Mouse (Mus musculus): Measurements from ENCODE around the gene Rassf5. TPM values are rescaled to one million over a fixed set of nuclear protein-coding genes. Genes with fewer than 3 reads are reported as not detected.

Gene Rassf5
- total RNA-seq, 2 experiments from 2014 or later: 0.35 to 1.2 TPM

GRCm38 (mm10) chr1:131212956-131213355 is 32.1 kb downstream of the Rassf5 start:
- no peak for DNase-seq
- intact Hi-C loops (cut with DNase I): no loop called here

- no peak for DNase-seq
- intact Hi-C loops (cut with DNase I): no loop called here
Measured at GRCm38 (mm10) chr1:131211655-131212054, 33.4 kb downstream of the Rassf5 start.

GRCm38 (mm10) chr1:131209971-131210426 is 35.1 kb downstream of the Rassf5 start:
- intact Hi-C loops (cut with DNase I): no loop called here
- no peak for DNase-seq

- intact Hi-C loops (cut with DNase I): no loop called here
Measured at GRCm38 (mm10) chr1:131208800-131209199, 36.3 kb downstream of the Rassf5 start.

GRCm38 (mm10) chr1:131208081-131208480 is 37.0 kb downstream of the Rassf5 start:
- intact Hi-C loops (cut with DNase I): no loop called here
- no peak for DNase-seq

More at GRCm38 (mm10) chr1:131208800-131209199, 36.3 kb downstream of the Rassf5 start:
- no peak for DNase-seq

GRCm38 (mm10) chr1:131207531-131207930 is 37.5 kb downstream of the Rassf5 start:
- DNase-seq: peak; percentile 46 to 61
- intact Hi-C loops (cut with DNase I): no loop called here

- no peak for DNase-seq
- intact Hi-C loops (cut with DNase I): no loop called here
Measured at GRCm38 (mm10) chr1:131206342-131206741, 38.7 kb downstream of the Rassf5 start.

- intact Hi-C loops (cut with DNase I): no loop called here
- DNase-seq: no peak
Measured at GRCm38 (mm10) chr1:131204461-131204860, 40.6 kb downstream of the Rassf5 start.

- no peak for DNase-seq
- intact Hi-C loops (cut with DNase I): no loop called here
Measured at GRCm38 (mm10) chr1:131201391-131201790, 43.7 kb downstream of the Rassf5 start.

GRCm38 (mm10) chr1:131200588-131200987 is 44.5 kb downstream of the Rassf5 start:
- DNase-seq: no peak
- intact Hi-C loops (cut with DNase I): no loop called here

GRCm38 (mm10) chr1:131199976-131200375 is 45.1 kb downstream of the Rassf5 start:
- intact Hi-C loops (cut with DNase I): no loop called here

GRCm38 (mm10) chr1:131199118-131199821 is 45.8 kb downstream of the Rassf5 start:
- intact Hi-C loops (cut with DNase I): no loop called here
- DNase-seq: no peak

More at GRCm38 (mm10) chr1:131199976-131200375, 45.1 kb downstream of the Rassf5 start:
- no peak for DNase-seq

GRCm38 (mm10) chr1:131198417-131198960 is 46.6 kb downstream of the Rassf5 start:
- DNase-seq: no peak
- intact Hi-C loops (cut with DNase I): no loop called here

- DNase-seq: no peak
- intact Hi-C loops (cut with DNase I): no loop called here
Measured at GRCm38 (mm10) chr1:131196107-131196506, 49.0 kb downstream of the Rassf5 start.

- no peak for DNase-seq
- intact Hi-C loops (cut with DNase I): no loop called here
Measured at GRCm38 (mm10) chr1:131195653-131196052, 49.4 kb downstream of the Rassf5 start.

GRCm38 (mm10) chr1:131193746-131194145 is 51.3 kb downstream of the Rassf5 start:
- DNase-seq: no peak
- intact Hi-C loops (cut with DNase I): no loop called here

GRCm38 (mm10) chr1:131188655-131189054 is 56.4 kb downstream of the Rassf5 start:
- DNase-seq: no peak
- intact Hi-C loops (cut with DNase I): no loop called here

GRCm38 (mm10) chr1:131187856-131188255 is 57.2 kb downstream of the Rassf5 start:
- intact Hi-C loops (cut with DNase I): no loop called here
- no peak for DNase-seq

GRCm38 (mm10) chr1:131186995-131187394 is 58.1 kb downstream of the Rassf5 start:
- intact Hi-C loops (cut with DNase I): no loop called here
- no peak for DNase-seq

- intact Hi-C loops (cut with DNase I): no loop called here
Measured at GRCm38 (mm10) chr1:131185821-131186506, 59.1 kb downstream of the Rassf5 start.

GRCm38 (mm10) chr1:131184956-131185660 is 60.0 kb downstream of the Rassf5 start:
- intact Hi-C loops (cut with DNase I): no loop called here
- no peak for DNase-seq

More at GRCm38 (mm10) chr1:131185821-131186506, 59.1 kb downstream of the Rassf5 start:
- DNase-seq: no peak

All from gastrocnemius, postnatal 36 days (tissue).